Mouse (Mus musculus) E14TG2a.4 (cell line): Measurements from ENCODE around the gene Cox6b1.

Source experiments
- CTCF ChIP-seq: conservative IDR thresholded peaks from 2 replicates; pipeline ENCODE4 v1.5.1; 2014; ENCODE audit warnings: low read length
- NANOG ChIP-seq: IDR thresholded peaks from 2 replicates; pipeline ENCODE4 v1.6.1; 2014; ENCODE audit warnings: borderline replicate concordance, low read length, mixed read lengths
- POU5F1 ChIP-seq: IDR thresholded peaks from 2 replicates; pipeline ENCODE4 v1.6.1; 2014; ENCODE audit warnings: low read length, borderline replicate concordance

GRCm38 (mm10) chr7:30584339-30584738 is 41.6 kb downstream of the Cox6b1 start:
- TF ChIP-seq CTCF, result no peak
- TF ChIP-seq NANOG, result no peak
- TF ChIP-seq POU5F1, result no peak
